Mouse (Mus musculus) liver, embryonic 14.5 days (tissue): Measurements from ENCODE around the gene Pgpep1. TPM values are rescaled to one million over a fixed set of nuclear protein-coding genes. Genes with fewer than 3 reads are reported as not detected.

Experiments
- ATAC-seq: fragments of 200-750 bp; cut with Nextera tagmentation; 2 replicates; pipeline ENCODE4 v1.8.0; 2017; ENCODE audit warnings: moderate number of reproducible peaks, mild to moderate bottlenecking, moderate library complexity; ENCODE audit not compliant: insufficient read depth
- DNase-seq, 3 experiments: peaks; one replicate each; pipeline ENCODE4 v3.0.0-alpha.2; 2012 to 2013; ENCODE audit warnings: low read depth in 3 of 3, low spot score in 3 of 3
- H3K27ac ChIP-seq: fragments of 300-500 bp; sonication (generic); 2 replicates; pipeline ENCODE4 v1.5.1; 2014; ENCODE audit warnings: moderate library complexity, mild to moderate bottlenecking, control low read depth, inconsistent platforms
- H3K27me3 ChIP-seq: fragments of 300-500 bp; sonication (generic); 2 replicates; pipeline ENCODE4 v1.6.1; 2014; ENCODE audit warnings: mild to moderate bottlenecking, low read length, moderate library complexity; ENCODE audit not compliant: control insufficient read depth, insufficient read depth
- H3K36me3 ChIP-seq: fragments of 300-500 bp; sonication (generic); replicated peaks from 2 replicates; pipeline ENCODE4 v1.6.1; 2014; ENCODE audit warnings: low read depth; ENCODE audit not compliant: control insufficient read depth, insufficient read depth
- H3K4me1 ChIP-seq, 2 experiments: fragments of 200-500 bp in 1 of 2; fragments of 300-500 bp in 1 of 2; sonication (generic) in 1 of 2; replicated peaks; 2 replicates each; pipeline ENCODE4 v1.6.1; 2012 to 2014; ENCODE audit warnings: antibody characterized with exemption in 1 of 2, inconsistent platforms in 1 of 2, low read length in 1 of 2; ENCODE audit not compliant: control insufficient read depth in 2 of 2, insufficient read depth in 2 of 2
- H3K4me2 ChIP-seq: fragments of 300-500 bp; sonication (generic); 2 replicates; pipeline ENCODE4 v1.6.1; 2014; ENCODE audit warnings: low read depth, mild to moderate bottlenecking, control low read depth, moderate library complexity
- H3K4me3 ChIP-seq, 2 experiments: fragments of 200-500 bp in 1 of 2; fragments of 300-500 bp in 1 of 2; sonication (generic) in 1 of 2; 2 replicates each; pipeline ENCODE4 v1.5.1; 2012 to 2014; ENCODE audit warnings: low read depth in 2 of 2, low read length in 2 of 2, mild to moderate bottlenecking in 2 of 2, control low read depth in 1 of 2, inconsistent platforms in 1 of 2, moderate library complexity in 1 of 2; ENCODE audit not compliant: insufficient read depth in 1 of 2
- H3K9ac ChIP-seq: fragments of 300-500 bp; sonication (generic); replicated peaks from 2 replicates; pipeline ENCODE4 v1.6.1; 2014; ENCODE audit warnings: mild to moderate bottlenecking, control low read depth, moderate library complexity
- H3K9me3 ChIP-seq: fragments of 300-500 bp; sonication (generic); 2 replicates; pipeline ENCODE4 v1.6.1; 2016; ENCODE audit warnings: low read length, mixed read lengths; ENCODE audit not compliant: control insufficient read depth
- CTCF ChIP-seq: IDR thresholded peaks from 2 replicates; pipeline ENCODE4 v1.5.1; 2016; ENCODE audit warnings: antibody characterized with exemption, low read depth, control low read depth
- EP300 ChIP-seq: IDR thresholded peaks from 2 replicates; pipeline ENCODE4 v1.6.1; 2016; ENCODE audit warnings: antibody characterized with exemption, low read depth
- WGBS: fragments of 180-500 bp; shearing (Covaris S2); extraction: QIAGEN DNeasy Blood & Tissue Kit; methylation state at CpG from one replicate; pipeline ENCODE4 v1.1.7; 2014; ENCODE audit not compliant: insufficient replicate concordance; 5-methylcytosine and 5-hydroxymethylcytosine counted together
- polyA plus RNA-seq, 2 experiments: library from polyadenylated mRNA; depleted of rRNA in 1 of 2; stranded (reverse) in 1 of 2; unstranded in 1 of 2; fragments of >200 nt; fragmentation: Nextera tagmentation in 1 of 2; extraction: Ambion mirVana in 1 of 2; gene quantifications; 2 replicates each; pipeline versions ENCODE4 v1.2.1 to v1.2.3; 2012 to 2014

The Pgpep1 gene
- polyA plus RNA-seq, 2 experiments = 8.6 to 19.8 TPM

GRCm38 (mm10) chr8:70696019-70696885 is 36.1 kb upstream of the Pgpep1 start:
- peak overlapping the region; percentile 74 for H3K9ac ChIP-seq
- peak overlapping the region; percentile 75 for H3K4me2 ChIP-seq
- peaks cover 33 to 37% of the 10 kb centered on the region in 2 experiments for H3K4me1 ChIP-seq
- ATAC-seq (peak; percentile 30), DNase-seq (peak in 2 of 3 experiments; percentile 76 to 82)
- no peaks in the 10 kb centered on the region for H3K9me3 ChIP-seq
- TF ChIP-seq EP300 = no peak
- TF ChIP-seq CTCF = no peak
- WGBS = 4% methylated on average over 31 of the region's 31 CpGs
- peak overlapping the region; percentile 88 for H3K27ac ChIP-seq
- no peaks in the 10 kb centered on the region for H3K36me3 ChIP-seq
- H3K4me3 ChIP-seq = peak overlapping the region; percentile 26 to 49; a peak in 3 of 4 replicates
- no peaks in the 10 kb centered on the region for H3K27me3 ChIP-seq

GRCm38 (mm10) chr8:70695318-70696018 is 35.3 kb upstream of the Pgpep1 start:
- TF ChIP-seq EP300 (no peak), CTCF (no peak)
- ATAC-seq (no peak), DNase-seq (no peak)
- peak overlapping the region; percentile 75 for H3K4me2 ChIP-seq
- H3K4me3 ChIP-seq = no peak overlapping the region; a peak in 1 of 4 replicates
- H3K9me3 ChIP-seq = no peaks in the 10 kb centered on the region
- 19% methylated on average over 32 of the region's 32 CpGs for WGBS
- no peaks in the 10 kb centered on the region for H3K27me3 ChIP-seq
- H3K27ac ChIP-seq = peak overlapping the region; percentile 88
- peak overlapping the region; percentile 74 for H3K9ac ChIP-seq
- peaks cover 28 to 37% of the 10 kb centered on the region in 2 experiments for H3K4me1 ChIP-seq
- no peaks in the 10 kb centered on the region for H3K36me3 ChIP-seq

DNA sequence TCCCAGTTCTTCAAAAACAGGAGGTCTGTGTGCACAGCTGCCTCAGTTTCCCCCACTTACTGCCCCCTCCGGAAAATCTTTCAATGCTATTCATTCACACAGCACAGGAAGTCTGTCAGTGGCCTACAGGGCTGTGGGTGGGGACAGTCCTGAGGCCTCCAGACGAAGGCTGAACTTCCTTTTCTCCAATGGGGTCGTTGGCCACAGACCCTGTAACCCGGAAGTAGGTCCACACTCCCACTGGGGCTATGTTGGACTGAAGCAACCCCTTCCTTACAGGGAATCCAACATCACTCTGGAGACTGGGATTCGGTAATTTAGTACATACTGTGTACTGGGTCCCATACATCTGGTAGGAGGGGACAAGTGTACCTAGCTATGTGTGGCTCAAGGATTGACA is 33.4 kb upstream of the Pgpep1 start:
- Histone ChIP-seq H3K27me3 (no peaks in the 10 kb centered on the region), H3K36me3 (no peaks in the 10 kb centered on the region), H3K4me1 (peaks cover 28 to 37% of the 10 kb centered on the region in 2 experiments), H3K27ac (no peak overlapping the region), H3K4me3 (no peak overlapping the region), H3K4me2 (no peak overlapping the region), H3K9me3 (no peaks in the 10 kb centered on the region), H3K9ac (no peak overlapping the region)
- no peak for DNase-seq
- 23% methylated on average over 5 of the region's 5 CpGs for WGBS
- no peak for ATAC-seq
- TF ChIP-seq EP300 (no peak), CTCF (no peak)

- no peak overlapping the region for H3K4me3 ChIP-seq
Measured at GRCm38 (mm10) chr8:70691727-70692231, 31.6 kb upstream of the Pgpep1 start.

DNA sequence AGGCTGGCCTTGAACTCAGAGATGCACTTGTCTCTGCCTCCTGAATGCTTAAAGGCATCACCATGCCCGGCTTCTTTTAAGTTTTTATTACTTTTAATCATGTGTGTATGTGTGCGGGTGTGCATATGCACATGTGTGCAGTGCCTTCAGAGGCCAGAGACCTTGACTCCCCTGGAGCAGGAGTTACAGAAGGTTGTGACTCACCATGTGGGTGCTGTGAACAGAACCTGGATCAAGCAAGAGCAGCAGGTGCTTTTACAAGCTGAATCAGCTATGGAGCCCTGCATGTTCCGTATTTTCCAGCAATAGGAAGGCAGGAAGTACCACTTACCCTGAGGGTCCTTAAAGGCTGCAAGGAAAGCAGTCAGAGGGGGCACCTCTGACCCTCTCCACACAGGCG is 31.0 kb upstream of the Pgpep1 start:
- no peak for TF ChIP-seq EP300
- no peak for TF ChIP-seq CTCF
- Histone ChIP-seq H3K27ac (no peak overlapping the region), H3K4me2 (no peak overlapping the region), H3K36me3 (no peaks in the 10 kb centered on the region), H3K9ac (no peak overlapping the region), H3K27me3 (no peaks in the 10 kb centered on the region), H3K9me3 (no peaks in the 10 kb centered on the region), H3K4me3 (no peak overlapping the region), H3K4me1 (peaks cover 13 to 19% of the 10 kb centered on the region in 2 experiments)
- DNase-seq = no peak
- WGBS = 67% methylated on average over 4 of the region's 4 CpGs
- ATAC-seq = no peak

More at GRCm38 (mm10) chr8:70691727-70692231, 31.6 kb upstream of the Pgpep1 start:
- no peaks in the 10 kb centered on the region for H3K9me3 ChIP-seq
- no peak overlapping the region; the same call in 1 of the 2 replicates for H3K9ac ChIP-seq
- no peak for DNase-seq
- peaks cover 15 to 23% of the 10 kb centered on the region in 2 experiments for H3K4me1 ChIP-seq
- TF ChIP-seq CTCF = no peak
- TF ChIP-seq EP300 = no peak
- 17% methylated on average over 20 of the region's 20 CpGs for WGBS
- H3K27ac ChIP-seq = no peak overlapping the region
- H3K27me3 ChIP-seq = no peaks in the 10 kb centered on the region
- ATAC-seq = no peak
- H3K4me2 ChIP-seq = peak overlapping the region; percentile 53
- no peaks in the 10 kb centered on the region for H3K36me3 ChIP-seq
